Comparison of ENCODE assay signal across 12 mouse cellular contexts in genomic region chrX:11689989-11690405, GRCm38 (mm10).
DNase-seq lines count a peak whose midpoint lies in the region; ATAC-seq lines count a peak whose summit lies in the region.
"Had no signal": no experiment of that assay in that cellular context is flagged by ENCODE, and none has a peak within 500 bp of the region (broad histone marks: within the 10 kb centered on the region; RNA-seq: fewer than 3 reads in every experiment).

No protein-coding gene starts in this region.

- no peaks in the 10 kb centered on the region for H3K9me3 ChIP-seq in limb, embryonic 13.5 days
- H3K9me3 ChIP-seq in stomach, embryonic 14.5 days (ENCODE audit: control insufficient read depth, low read depth, low read length), result no peaks in the 10 kb centered on the region
- H3K9me3 ChIP-seq in kidney, embryonic 14.5 days (ENCODE audit: control insufficient read depth, low read length), result no peaks in the 10 kb centered on the region
- H3K9me3 ChIP-seq: heart, embryonic 10.5 days had no signal

- H3K9ac ChIP-seq in limb, embryonic 13.5 days, result no peak overlapping the region
- no peak overlapping the region for H3K9ac ChIP-seq in stomach, embryonic 14.5 days (replicated peaks; ENCODE audit: low read depth, low read length)
- no peak overlapping the region for H3K9ac ChIP-seq in kidney, embryonic 14.5 days (ENCODE audit: low read depth, low read length)

- 0 out of 2 replicates have a peak overlapping the region, but pooled peaks have one; percentile 22 for H3K27ac ChIP-seq in limb, embryonic 13.5 days
- no peak overlapping the region for H3K27ac ChIP-seq in stomach, embryonic 14.5 days (ENCODE audit: low read length)
- no peak overlapping the region for H3K27ac ChIP-seq in kidney, embryonic 14.5 days (ENCODE audit: low read depth, low read length)
- H3K27ac ChIP-seq: heart, embryonic 10.5 days; macrophage had no signal

- H3K36me3 ChIP-seq in limb, embryonic 13.5 days, result no peaks in the 10 kb centered on the region
- H3K36me3 ChIP-seq in stomach, embryonic 14.5 days (ENCODE audit: control insufficient read depth, insufficient read depth, low read length), result no peaks in the 10 kb centered on the region
- no peaks in the 10 kb centered on the region for H3K36me3 ChIP-seq in kidney, embryonic 14.5 days (ENCODE audit: control insufficient read depth, insufficient read depth, low read length)
- H3K36me3 ChIP-seq: heart, embryonic 10.5 days had no signal

- H3K4me3 ChIP-seq in limb, embryonic 13.5 days, result no peak overlapping the region
- no peak overlapping the region for H3K4me3 ChIP-seq in stomach, embryonic 14.5 days (ENCODE audit: low read depth, low read length)
- no peak overlapping the region for H3K4me3 ChIP-seq in kidney, embryonic 14.5 days (ENCODE audit: low read length)
- H3K4me3 ChIP-seq: heart, embryonic 10.5 days had no signal

- H3K4me2 ChIP-seq in limb, embryonic 13.5 days (replicated peaks), result peak overlapping the region; percentile 49
- peak overlapping the region; percentile 16; the same call in 1 of the 2 replicates for H3K4me2 ChIP-seq in stomach, embryonic 14.5 days (replicated peaks; ENCODE audit: low read depth, low read length)
- no peak overlapping the region for H3K4me2 ChIP-seq in kidney, embryonic 14.5 days (replicated peaks; ENCODE audit: low read depth, low read length)

- peak; percentile 2 to 7 for DNase-seq in left cerebral cortex, postnatal 14 days (ENCODE audit: low spot score in 2 of 2)
- no peak for DNase-seq in left cerebral cortex, postnatal 25 days (ENCODE audit: low spot score in 2 of 2)
- peak; percentile 31 for DNase-seq in brain, adult 2 months (ENCODE audit: low read depth, low spot score)
- DNase-seq in gastrocnemius, postnatal 36 days, result no peak
- no peak for DNase-seq in adrenal gland, postnatal 36 days
- DNase-seq: adrenal gland, postnatal 14 days; kidney, postnatal 10 days had no signal

- H3K27me3 ChIP-seq in limb, embryonic 13.5 days, result peaks cover 14% of the 10 kb centered on the region; the same call in 1 of the 2 replicates
- no peaks in the 10 kb centered on the region for H3K27me3 ChIP-seq in stomach, embryonic 14.5 days (ENCODE audit: control insufficient read depth, insufficient read depth, low read length)
- H3K27me3 ChIP-seq in kidney, embryonic 14.5 days (ENCODE audit: control insufficient read depth, insufficient read depth, low read length), result no peaks in the 10 kb centered on the region

- H3K4me1 ChIP-seq in limb, embryonic 13.5 days, result peaks cover 12% of the 10 kb centered on the region; the same call in 1 of the 2 replicates
- no peaks in the 10 kb centered on the region for H3K4me1 ChIP-seq in stomach, embryonic 14.5 days (ENCODE audit: control insufficient read depth, insufficient read depth, low read length)
- H3K4me1 ChIP-seq in kidney, embryonic 14.5 days (ENCODE audit: control insufficient read depth, insufficient read depth, low read length), result no peaks in the 10 kb centered on the region

- WGBS in limb, embryonic 13.5 days, result 50% methylated on average over 18 of the region's 18 CpGs
- 45% methylated on average over 18 of the region's 18 CpGs for WGBS in stomach, embryonic 14.5 days
- 64% methylated on average over 18 of the region's 18 CpGs for WGBS in kidney, embryonic 14.5 days

- intact Hi-C loops in left cerebral cortex, postnatal 14 days (cut with DNase I), result no loop called here
- intact Hi-C loops in left cerebral cortex, postnatal 25 days (cut with DNase I), result no loop called here
- intact Hi-C loops in gastrocnemius, postnatal 36 days (cut with DNase I), result no loop called here

- ATAC-seq in limb, embryonic 13.5 days (ENCODE audit: low FRiP score, low read depth), result no peak
- ATAC-seq in stomach, embryonic 14.5 days (ENCODE audit: insufficient number of reproducible peaks, insufficient read depth, low FRiP score, low read depth), result no peak
- no peak for ATAC-seq in kidney, embryonic 14.5 days (ENCODE audit: low FRiP score, low TSS enrichment)

Comparison
In these comparisons a context has a peak if more than half of its experiments do, and no peak if none do; other contexts are left out.
1. DNase-seq: peak in left cerebral cortex, postnatal 14 days (2 of 2) and brain, adult 2 months (single experiment); none in left cerebral cortex, postnatal 25 days (0 of 2), gastrocnemius, postnatal 36 days (0 of 2) and adrenal gland, postnatal 36 days (0 of 2).